Mouse (Mus musculus) layer of hippocampus, adult 2 months (tissue): ENCODE measurements around the gene Vps29. TPM values are rescaled to one million over a fixed set of nuclear protein-coding genes. Genes with fewer than 3 reads are reported as not detected.

Experiments used
- DNase-seq, 2 experiments: peaks; one replicate each; pipeline ENCODE4 v3.0.0; 2022; ENCODE audit warnings: low spot score in 2 of 2
- H3K27ac ChIP-seq: fragments of 200-600 bp; 2 replicates; pipeline ENCODE4 v1.8.1; 2022
- H3K4me3 ChIP-seq: fragments of 200-600 bp; 2 replicates; pipeline ENCODE4 v1.8.1; 2022; ENCODE audit warnings: mild to moderate bottlenecking
- CTCF ChIP-seq: fragments of 200-600 bp; conservative IDR thresholded peaks from 2 replicates; pipeline ENCODE4 v1.8.1; 2022; ENCODE audit warnings: antibody characterized with exemption, mild to moderate bottlenecking, moderate library complexity
- total RNA-seq, 2 experiments: library from RNA; stranded (reverse); gene quantifications; 2 replicates each; pipeline ENCODE4 v1.2.3; 2021

Gene Vps29
- total RNA-seq, 2 experiments from 2014 or later, result 173 to 186 TPM

DNA sequence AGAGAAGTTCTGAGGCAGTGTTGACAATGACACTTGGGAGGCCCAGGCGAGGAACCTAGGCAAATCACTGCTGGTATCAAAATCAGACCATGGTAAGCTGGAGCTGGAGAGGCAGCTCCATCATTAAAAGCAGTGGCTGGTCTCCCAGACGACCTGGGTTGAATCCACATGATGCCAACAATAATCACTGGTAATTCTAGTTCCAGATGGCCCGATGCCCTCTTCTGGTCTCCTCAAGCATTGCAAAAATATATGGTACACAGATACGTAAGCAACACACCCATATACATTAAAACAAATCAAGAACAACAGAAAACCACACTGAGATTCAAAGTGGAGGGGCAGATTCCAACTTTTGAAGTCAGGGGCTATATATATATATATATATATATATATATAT lies 8.4 kb upstream of the Vps29 start:
- TF ChIP-seq CTCF, result peak; percentile 57
- Histone ChIP-seq H3K27ac (no peak overlapping the region), H3K4me3 (no peak overlapping the region)
- no peak for DNase-seq

DNA sequence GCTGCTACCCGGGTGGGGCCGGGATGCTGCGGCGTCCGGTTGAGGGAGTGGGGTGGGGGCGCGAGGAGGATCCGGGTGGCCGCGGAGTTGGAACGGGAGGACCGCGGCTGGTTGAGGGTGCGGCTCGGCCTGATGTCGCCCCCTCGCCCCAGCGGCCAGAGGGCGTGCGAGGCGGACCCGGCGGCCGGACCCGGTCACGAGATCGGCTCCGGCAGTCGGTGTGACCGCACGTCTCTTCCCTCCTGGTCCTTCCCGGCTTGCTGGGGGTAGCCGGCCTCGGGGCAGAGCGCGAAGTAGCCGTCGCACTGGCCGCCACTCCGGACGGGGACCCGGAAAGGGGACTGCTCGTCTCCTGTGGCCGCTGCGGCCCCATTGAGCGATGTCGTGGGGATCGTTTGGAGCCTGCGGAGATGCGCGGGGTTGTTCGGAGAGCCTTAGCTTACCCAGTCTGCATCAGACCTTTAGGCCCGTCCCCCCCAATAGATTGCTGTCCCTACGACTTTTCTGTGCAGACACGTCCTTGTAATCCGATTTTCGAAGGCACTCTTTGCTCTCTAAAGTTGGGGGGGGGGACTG lies 411 bp downstream of the Vps29 start:
- no peak for DNase-seq
- 0 out of 2 replicates have a peak, but pooled peaks have one; percentile 23 for TF ChIP-seq CTCF
- peak overlapping the region; percentile 87 for H3K4me3 ChIP-seq

DNA sequence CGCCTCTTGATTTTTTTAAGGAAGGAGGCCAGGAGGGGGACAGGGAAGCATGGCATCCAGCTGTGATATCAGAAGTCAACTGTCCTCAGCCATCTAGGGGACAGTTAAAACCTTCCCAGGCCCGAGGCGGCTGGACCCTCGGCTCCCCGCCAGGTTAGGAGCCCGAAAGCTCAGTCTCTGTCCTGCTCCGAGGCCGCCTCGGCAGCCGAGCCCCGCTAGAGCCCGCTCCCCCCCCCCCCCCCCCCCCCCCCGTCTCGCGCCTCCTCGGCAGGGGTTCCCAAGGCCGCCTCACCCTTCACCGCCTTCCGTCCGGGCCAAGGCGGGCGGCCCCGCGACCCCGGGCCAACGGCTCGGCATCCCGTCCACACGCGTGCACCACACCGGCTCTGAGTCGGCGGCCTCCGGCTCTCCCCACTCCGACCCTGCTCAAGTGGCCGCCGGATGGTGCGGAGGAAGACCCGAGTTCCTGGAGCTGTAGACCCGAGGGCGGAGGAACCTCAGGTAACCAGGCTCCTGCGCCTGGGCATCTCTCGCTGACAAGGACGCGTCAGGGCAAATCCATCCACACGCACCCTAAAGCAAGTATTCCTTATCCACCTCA lies 17.5 kb downstream of the Vps29 start, which contains the start of gene Gpn3:
Gpn3 (plus strand) TSS at position 286 of the 601 bp plus-strand sequence.
- TF ChIP-seq CTCF, result no peak
- DNase-seq, result no peak
- H3K4me3 ChIP-seq, result peak within 1 kb of the TSS; percentile 68
- H3K27ac ChIP-seq, result peak within 1 kb of the TSS; percentile 98

More for the DNA sequence above, 411 bp downstream of the Vps29 start:
- H3K27ac ChIP-seq, result peak overlapping the region; percentile 91

DNA sequence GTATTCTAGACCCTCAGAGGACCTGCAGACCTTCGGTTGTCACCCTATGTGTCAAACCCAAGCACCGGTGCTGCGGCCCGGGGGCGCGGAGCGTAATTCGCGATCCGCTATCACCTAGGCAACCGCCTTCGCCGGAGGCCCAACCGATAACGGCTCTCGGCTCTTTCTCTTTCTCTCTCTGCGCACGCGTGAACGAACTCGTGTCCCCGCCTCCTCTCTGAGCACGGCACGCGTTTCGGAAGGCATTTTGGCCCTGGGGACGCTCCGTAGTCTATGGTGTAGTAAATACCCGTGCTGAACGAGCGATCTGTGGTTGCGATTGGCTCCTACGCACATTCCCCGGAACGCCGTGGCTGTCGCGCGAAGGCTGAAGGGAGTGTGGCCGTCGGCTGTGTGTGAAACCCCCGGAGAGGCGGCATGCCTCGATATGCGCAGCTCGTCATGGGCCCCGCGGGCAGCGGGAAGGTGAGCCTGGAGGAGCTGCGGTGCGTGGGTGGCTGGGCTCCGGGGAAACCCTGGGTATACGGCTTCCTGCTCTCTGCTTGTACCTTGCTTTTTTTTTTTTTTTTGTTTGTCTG lies 18.1 kb downstream of the Vps29 start, which contains the start of gene Fam216a:
Fam216a (minus strand) TSS at position 173 of the 578 bp plus-strand sequence.
- H3K27ac ChIP-seq, result peak within 1 kb of the TSS; percentile 98
- DNase-seq, result peak; percentile 99 to 100
- H3K4me3 ChIP-seq, result peak within 1 kb of the TSS; percentile 68
- no peak for TF ChIP-seq CTCF

DNA sequence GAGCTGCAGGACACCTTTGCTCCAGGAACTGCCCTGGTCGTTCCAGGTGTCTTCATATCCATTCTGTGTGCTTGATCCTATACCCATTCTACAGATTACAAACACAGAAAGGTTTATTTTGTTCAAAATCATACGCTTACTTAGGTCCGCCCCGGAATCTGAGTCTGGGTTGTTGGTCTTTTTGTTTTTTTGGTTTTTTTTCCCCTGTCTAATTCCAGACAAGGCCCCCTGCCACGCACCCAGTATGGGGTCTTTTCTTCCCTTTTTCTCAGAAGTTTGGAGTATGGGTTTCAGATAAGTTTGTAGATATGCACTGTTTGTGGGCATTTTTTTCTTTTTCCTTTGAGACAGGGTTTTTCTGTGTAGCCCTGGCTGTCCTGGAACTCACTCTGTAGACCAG lies 18.7 kb downstream of the Vps29 start:
- H3K4me3 ChIP-seq, result peak overlapping the region; percentile 68
- no peak for TF ChIP-seq CTCF
- DNase-seq, result no peak
- peak overlapping the region; percentile 98 for H3K27ac ChIP-seq

DNA sequence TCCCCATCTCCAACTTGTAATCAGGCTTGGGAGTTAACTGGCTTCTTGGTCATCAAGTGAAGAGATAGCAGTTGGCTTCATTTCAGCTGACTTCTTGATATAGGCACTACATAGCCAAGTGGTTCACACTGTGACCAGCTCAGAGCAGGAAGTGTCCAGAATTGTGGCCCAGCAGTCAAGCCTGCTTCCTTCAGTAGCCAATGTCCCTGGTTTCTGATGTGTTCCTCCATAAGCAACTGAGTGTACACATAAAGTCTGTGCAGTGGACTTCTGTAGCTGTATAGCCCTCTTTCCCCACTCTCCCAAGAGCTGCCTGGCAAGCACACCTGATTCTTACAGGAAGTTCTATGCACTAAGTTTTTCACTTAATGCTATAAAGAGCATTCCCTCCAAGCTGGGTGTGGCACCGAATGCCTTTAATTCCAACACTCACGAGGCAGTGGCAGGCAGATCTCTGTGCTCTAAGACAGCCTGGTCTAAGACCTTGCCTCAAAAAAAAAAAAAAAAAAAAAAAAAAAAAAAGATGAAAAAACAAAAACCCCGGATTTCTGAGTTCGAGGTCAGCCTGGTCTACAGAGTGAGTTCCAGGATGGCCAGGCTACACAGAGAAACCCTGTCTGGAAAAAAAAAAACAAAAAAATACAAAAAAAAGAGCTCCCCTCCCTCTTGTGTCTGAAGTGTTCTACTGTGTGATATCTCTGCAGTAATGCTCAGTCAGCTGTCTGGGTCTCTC lies 23.1 kb downstream of the Vps29 start:
- no peak for TF ChIP-seq CTCF
- DNase-seq, result no peak
- Histone ChIP-seq H3K4me3 (no peak overlapping the region), H3K27ac (no peak overlapping the region)

DNA sequence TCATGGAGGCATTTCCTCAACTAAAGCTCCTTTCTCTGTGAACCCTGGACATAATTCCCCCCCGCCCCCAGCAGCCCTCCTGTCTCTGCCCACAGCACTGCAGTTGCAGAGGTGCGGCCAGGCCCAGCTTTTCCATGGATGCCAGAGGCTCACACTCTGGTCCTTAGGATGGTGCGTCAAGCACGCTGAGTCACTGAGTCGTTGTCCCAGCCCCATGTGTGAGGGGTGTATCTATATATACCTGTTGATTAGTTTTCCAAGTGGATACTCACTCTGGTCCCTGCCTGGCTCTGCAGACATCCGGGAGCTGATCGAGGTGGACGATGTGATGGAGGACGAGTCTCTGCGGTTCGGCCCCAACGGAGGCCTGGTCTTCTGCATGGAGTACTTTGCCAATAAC lies 24.0 kb downstream of the Vps29 start:
- H3K4me3 ChIP-seq, result no peak overlapping the region
- H3K27ac ChIP-seq, result no peak overlapping the region
- DNase-seq, result no peak
- TF ChIP-seq CTCF, result no peak

DNA sequence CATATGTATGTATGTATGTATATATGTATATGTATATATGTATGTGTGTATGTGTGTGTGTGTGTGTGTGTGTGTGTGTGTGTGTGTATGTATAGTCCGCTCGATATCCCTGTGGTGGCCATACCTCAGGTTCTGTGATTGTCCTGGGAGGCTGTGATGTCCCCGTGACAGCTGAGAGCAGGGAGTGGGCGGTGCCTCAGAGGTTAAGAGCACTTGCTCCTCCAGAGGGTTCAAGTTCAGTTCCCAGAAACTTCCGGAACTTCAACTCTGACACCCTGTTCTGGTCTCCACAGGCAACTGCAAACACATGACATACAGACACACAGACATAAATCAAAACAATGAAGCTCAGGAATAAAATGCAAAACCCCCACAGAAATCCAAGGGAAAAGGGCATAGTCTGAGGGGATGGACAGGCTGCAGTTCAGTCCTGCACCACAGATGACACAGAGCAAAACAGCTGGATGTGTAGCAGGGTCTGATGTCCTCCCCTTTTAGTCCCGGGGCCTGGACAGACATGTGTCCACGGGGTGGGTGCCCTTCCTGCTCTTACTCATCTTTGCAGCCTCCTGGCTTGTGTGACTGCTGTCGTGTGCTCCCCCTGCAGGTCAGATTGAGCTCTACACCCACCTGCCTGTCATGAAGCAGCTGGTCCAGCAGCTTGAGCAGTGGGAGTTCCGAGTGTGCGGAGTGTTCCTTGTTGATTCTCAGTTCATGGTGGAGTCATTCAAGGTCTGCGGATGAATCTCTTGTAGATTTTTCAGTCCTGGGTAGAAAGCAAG lies 25.4 kb downstream of the Vps29 start:
- peak; percentile 98 for TF ChIP-seq CTCF
- Histone ChIP-seq H3K4me3 (no peak overlapping the region), H3K27ac (peak overlapping the region; percentile 68)
- peak; percentile 77 to 90 for DNase-seq

DNA sequence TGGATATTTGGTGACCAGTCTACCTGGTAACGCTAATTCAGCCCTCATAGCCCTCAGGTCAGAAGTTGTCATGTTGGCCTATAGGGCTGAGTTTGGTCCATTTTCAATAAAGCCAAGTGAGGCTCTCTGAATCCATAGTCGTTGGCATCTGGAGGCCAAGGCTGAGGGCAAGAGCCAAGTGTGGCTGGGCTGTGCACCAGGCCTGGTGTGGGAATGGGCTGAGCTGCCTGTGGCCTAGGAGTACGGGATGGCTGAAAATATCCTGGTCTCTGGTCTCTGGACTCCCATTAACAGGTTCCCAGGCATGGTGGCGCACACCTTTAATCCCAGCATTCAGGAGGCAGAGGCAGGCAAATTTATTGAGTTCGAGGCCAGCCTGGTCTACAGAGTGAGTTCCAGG lies 35.8 kb downstream of the Vps29 start:
- no peak for TF ChIP-seq CTCF
- DNase-seq, result no peak
- no peak overlapping the region for H3K4me3 ChIP-seq
- no peak overlapping the region for H3K27ac ChIP-seq

DNA sequence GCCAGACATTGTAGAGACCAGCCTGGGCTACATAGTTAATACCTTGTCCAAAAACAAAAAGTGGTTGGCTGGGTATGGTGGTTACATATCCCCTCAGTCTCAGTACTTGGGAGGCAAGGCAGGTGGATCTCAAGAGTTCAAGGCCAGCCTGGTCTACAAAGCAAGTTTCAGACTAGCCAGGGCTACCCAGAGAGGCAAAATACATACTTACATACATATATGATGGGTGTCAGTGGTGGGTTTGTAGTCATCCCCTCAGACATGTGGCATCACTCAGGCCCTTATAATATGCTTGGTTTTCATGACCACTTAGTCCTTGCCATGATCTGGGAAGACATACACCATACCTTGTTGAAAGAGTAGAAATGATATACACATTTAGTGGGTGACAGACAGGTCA lies 36.5 kb downstream of the Vps29 start:
- H3K4me3 ChIP-seq, result no peak overlapping the region
- no peak overlapping the region for H3K27ac ChIP-seq
- TF ChIP-seq CTCF, result no peak
- no peak for DNase-seq

DNA sequence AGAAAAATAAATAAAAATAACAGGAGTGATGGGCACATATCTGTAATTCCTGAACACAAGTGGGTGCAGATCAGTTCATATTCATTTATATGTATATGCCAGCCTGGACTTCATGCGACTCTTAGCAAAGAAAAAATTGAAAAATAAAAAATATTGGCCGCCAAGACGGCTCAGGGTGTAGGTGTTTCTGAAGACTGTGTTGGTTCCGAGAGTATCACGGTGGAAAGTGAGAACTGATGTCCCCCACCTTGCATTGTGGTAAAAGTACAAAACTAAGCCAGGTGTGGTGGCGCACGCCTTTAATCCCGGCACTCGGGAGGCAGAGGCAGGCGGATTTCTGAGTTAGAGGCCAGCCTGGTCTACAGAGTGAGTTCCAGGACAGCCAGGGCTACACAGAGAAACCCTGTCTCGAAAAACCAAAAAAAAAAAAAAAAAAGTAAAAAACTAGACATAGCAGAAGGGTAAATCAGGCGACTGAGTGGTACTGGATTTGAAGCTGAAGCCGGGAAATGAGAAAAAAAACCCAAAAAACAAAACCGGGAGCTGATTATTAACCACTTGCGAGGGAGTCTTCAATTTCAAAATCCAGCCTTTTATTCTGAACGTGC lies 37.1 kb downstream of the Vps29 start:
- Histone ChIP-seq H3K27ac (peak overlapping the region; percentile 96), H3K4me3 (peak overlapping the region; percentile 95; the same call in 1 of the 2 replicates)
- no peak for DNase-seq
- TF ChIP-seq CTCF, result no peak

DNA sequence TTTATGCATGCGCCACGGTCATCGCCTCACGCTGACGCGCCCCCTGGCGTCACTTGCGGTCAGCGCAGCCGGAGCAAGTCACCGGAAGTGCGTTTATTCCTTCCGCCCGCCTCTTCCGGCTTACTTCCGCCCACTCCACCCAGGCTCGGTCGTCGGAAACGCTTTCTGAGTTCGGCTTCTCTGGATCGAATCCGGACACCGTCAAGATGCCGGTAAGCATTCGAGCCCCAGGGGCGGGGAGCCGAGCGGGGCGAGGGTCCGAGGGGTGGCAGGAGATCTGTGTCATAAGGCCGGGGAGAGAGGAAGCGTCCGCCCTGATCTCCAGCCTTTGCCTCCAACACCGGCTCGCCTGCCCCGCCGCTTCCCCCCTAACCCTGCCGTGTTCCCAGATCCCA lies 37.6 kb downstream of the Vps29 start, which contains the start of gene Arpc3:
Arpc3 (plus strand) TSS at position 93 of the 395 bp plus-strand sequence.
- Histone ChIP-seq H3K27ac (peak within 1 kb of the TSS; percentile 96), H3K4me3 (peak within 1 kb of the TSS; percentile 95)
- DNase-seq, result peak; percentile 92 to 94
- peak; percentile 91 for TF ChIP-seq CTCF
